Mouse (Mus musculus) thymus, adult 2 months (tissue): ENCODE results near the gene Scarb2.

Experiments
- CTCF ChIP-seq: fragments of 200-500 bp; IDR thresholded peaks from 2 replicates; pipeline ENCODE4 v1.5.1; 2012; ENCODE audit warnings: mild to moderate bottlenecking, control low read depth, low read length, moderate library complexity, borderline replicate concordance; ENCODE audit not compliant: control insufficient read depth, poor library complexity, insufficient read depth; ENCODE audit errors: extremely low read depth
- POLR2A ChIP-seq: fragments of 200-500 bp; IDR thresholded peaks from 2 replicates; pipeline ENCODE4 v1.6.1; 2012; ENCODE audit warnings: mild to moderate bottlenecking, low read length, control low read depth, moderate library complexity; ENCODE audit not compliant: control insufficient read depth, poor library complexity, insufficient read depth; ENCODE audit errors: extremely low read depth

DNA sequence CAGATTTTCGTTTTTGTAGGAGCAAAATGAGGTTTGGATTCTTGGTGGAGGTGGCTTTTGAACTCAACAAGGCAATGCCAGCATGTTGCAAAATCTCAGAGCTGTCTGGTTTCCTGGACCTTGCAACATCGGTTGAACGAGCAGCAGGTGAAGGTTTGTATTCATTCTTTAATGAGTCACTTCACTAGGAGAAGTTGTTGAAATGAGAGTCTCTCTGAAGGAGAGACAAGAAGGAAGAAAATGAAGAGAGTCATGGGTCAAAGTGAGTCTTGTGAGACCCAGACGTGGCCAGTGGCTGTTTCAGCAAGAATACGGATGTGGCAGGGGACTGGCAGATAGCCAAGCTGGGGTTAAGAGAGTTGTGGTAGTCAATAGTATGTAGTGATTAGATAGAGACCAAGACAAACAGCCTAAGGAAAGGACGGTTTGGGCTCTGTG, 18.2 kb upstream of the Scarb2 start:
- TF ChIP-seq CTCF (no peak), POLR2A (no peak)
